Comparison of ENCODE assay signal across 12 mouse cellular contexts in the genomic region with DNA sequence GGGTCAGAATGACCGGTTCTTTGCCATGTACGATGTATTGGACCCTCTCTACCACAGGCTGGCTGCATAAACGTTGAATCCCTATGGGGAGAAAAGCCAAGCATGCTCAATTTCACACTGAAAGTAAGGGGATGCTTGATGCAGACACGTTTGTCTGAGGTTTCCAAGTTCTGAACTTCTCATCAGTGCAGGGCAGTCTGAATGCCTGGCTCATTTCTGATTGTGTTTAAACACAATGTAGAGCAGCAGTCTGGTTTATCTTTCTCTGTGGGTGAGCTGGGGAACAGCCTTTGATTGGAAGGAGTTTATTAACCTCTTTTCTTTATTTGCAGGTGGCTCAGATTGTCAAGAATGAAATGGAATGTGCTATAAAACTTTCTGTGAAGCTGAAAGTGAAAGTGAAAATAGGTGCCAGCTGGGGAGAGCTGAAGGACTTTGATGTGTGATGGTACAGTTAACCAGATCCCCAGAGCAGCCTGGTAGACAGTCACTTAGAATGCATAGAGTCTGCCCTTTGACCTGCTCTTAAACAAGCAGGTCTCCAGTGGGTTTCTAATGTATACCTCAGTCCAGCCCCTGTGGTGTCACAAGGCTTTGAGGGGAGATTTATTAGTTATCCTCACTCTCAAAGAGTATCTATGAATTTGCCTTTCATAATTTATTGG.
DNase-seq lines count a peak whose midpoint lies in the region; ATAC-seq and TF ChIP-seq lines count a peak whose summit lies in the region.
"Had no signal": no experiment of that assay in that cellular context is flagged by ENCODE, and none has a peak within 500 bp of the region (broad histone marks: within the 10 kb centered on the region; RNA-seq: fewer than 3 reads in every experiment).

No protein-coding gene starts in this region.

- H3K4me3 ChIP-seq in kidney, adult 2 months (ENCODE audit: insufficient read depth, low read depth, low read length), result no peak overlapping the region
- H3K4me3 ChIP-seq in forebrain, embryonic 11.5 days (ENCODE audit: low read depth, low read length), result no peak overlapping the region
- H3K4me3 ChIP-seq: heart, embryonic 15.5 days; layer of hippocampus, adult 2 months; myocyte had no signal

- no peak overlapping the region for H3K27ac ChIP-seq in kidney, adult 2 months (ENCODE audit: insufficient read depth, low read depth, low read length)
- H3K27ac ChIP-seq in forebrain, embryonic 11.5 days (ENCODE audit: low read depth, low read length), result no peak overlapping the region
- H3K27ac ChIP-seq: heart, embryonic 15.5 days; layer of hippocampus, adult 2 months had no signal

- no peaks in the 10 kb centered on the region for H3K36me3 ChIP-seq in kidney, adult 2 months (ENCODE audit: control insufficient read depth, insufficient read depth, low read length)
- H3K36me3 ChIP-seq in forebrain, embryonic 11.5 days (ENCODE audit: control insufficient read depth, insufficient read depth, low read length), result peaks cover 3% of the 10 kb centered on the region; the same call in 1 of the 2 replicates

- no peak for ATAC-seq in forebrain, embryonic 11.5 days (replicated peaks; ENCODE audit: low FRiP score)

- no peak for TF ChIP-seq CTCF in kidney, adult 2 months (conservative IDR thresholded peaks at IDR 0.05; ENCODE audit: insufficient read depth, insufficient read length, low read depth, low read length)

- H3K27me3 ChIP-seq in kidney, adult 2 months (replicated peaks; ENCODE audit: control insufficient read depth, insufficient read depth, low read length), result no peaks in the 10 kb centered on the region
- no peaks in the 10 kb centered on the region for H3K27me3 ChIP-seq in forebrain, embryonic 11.5 days (ENCODE audit: control insufficient read depth, insufficient read depth, low read length)
- H3K27me3 ChIP-seq: heart, embryonic 15.5 days had no signal

- H3K9me3 ChIP-seq in forebrain, embryonic 11.5 days (ENCODE audit: control insufficient read depth, low read length), result no peaks in the 10 kb centered on the region
- H3K9me3 ChIP-seq: heart, embryonic 15.5 days had no signal

- no peak for TF ChIP-seq POLR2A in kidney, adult 2 months (IDR thresholded peaks at IDR 0.05; ENCODE audit: low read depth, low read length)

- no peak overlapping the region for H3K4me2 ChIP-seq in forebrain, embryonic 11.5 days (ENCODE audit: low read depth, low read length, severe bottlenecking)
- H3K4me2 ChIP-seq: heart, embryonic 15.5 days; lung, embryonic 14.5 days had no signal

- H3K9ac ChIP-seq in forebrain, embryonic 11.5 days (ENCODE audit: low read length), result no peak overlapping the region
- H3K9ac ChIP-seq: heart, embryonic 15.5 days; lung, embryonic 14.5 days had no signal

- DNase-seq in kidney, adult 2 months, result peak; percentile 2
- DNase-seq in kidney, postnatal 36 days, result no peak
- peak; percentile 28 for DNase-seq in 416B (ENCODE audit: low read depth)
- peak; percentile 66 for DNase-seq in T-cell, adult 2 months (ENCODE audit: low spot score)
- peak; percentile 14 to 32 for DNase-seq in natural killer cell, adult 2 months (ENCODE audit: low spot score in 2 of 2)
- no peak for DNase-seq in forebrain, embryonic 11.5 days (ENCODE audit: low spot score)
- no peak for DNase-seq in left cerebral cortex, adult 9 months (ENCODE audit: low spot score in 2 of 2)
- DNase-seq in frontal cortex, postnatal 36 days (ENCODE audit: low spot score in 2 of 2), result no peak
- DNase-seq: lung, embryonic 14.5 days had no signal

- no peaks in the 10 kb centered on the region for H3K4me1 ChIP-seq in kidney, adult 2 months (ENCODE audit: control insufficient read depth, insufficient read depth, low read length)
- H3K4me1 ChIP-seq in forebrain, embryonic 11.5 days (replicated peaks; ENCODE audit: control insufficient read depth, insufficient read depth, low read length), result no peaks in the 10 kb centered on the region
- H3K4me1 ChIP-seq: heart, embryonic 15.5 days had no signal

- 75% methylated on average over 4 of the region's 4 CpGs for WGBS in kidney, adult 2 months
- WGBS in forebrain, embryonic 11.5 days, result 71% methylated on average over 4 of the region's 4 CpGs

Comparison
In these comparisons a context has a peak if more than half of its experiments do, and no peak if none do; other contexts are left out.
1. DNase-seq: peak in kidney, adult 2 months (single experiment), 416B (single experiment), T-cell, adult 2 months (single experiment) and natural killer cell, adult 2 months (2 of 2); none in kidney, postnatal 36 days (0 of 2), forebrain, embryonic 11.5 days (single experiment), left cerebral cortex, adult 9 months (0 of 2) and frontal cortex, postnatal 36 days (0 of 2).